Mouse (Mus musculus): ENCODE measurements around the gene Hlx. TPM values are rescaled to one million over a fixed set of nuclear protein-coding genes. Genes with fewer than 3 reads are reported as not detected.

Hlx gene
- polyA plus RNA-seq, 2 experiments, result 16.2 to 21.8 TPM

GRCm38 (mm10) chr1:184761988-184762387 is 29.6 kb upstream of the Hlx start:
- ATAC-seq (ENCODE audit: low FRiP score, low read depth) (no peak), DNase-seq (ENCODE audit: low spot score) (no peak)
- 72% methylated on average over 4 of the region's 4 CpGs for WGBS
- Histone ChIP-seq H3K36me3 (ENCODE audit: control insufficient read depth, insufficient read depth, low read length) (no peaks in the 10 kb centered on the region), H3K9me3 (ENCODE audit: control insufficient read depth, low read length) (no peaks in the 10 kb centered on the region), H3K27me3 (ENCODE audit: control insufficient read depth, insufficient read depth, low read length) (no peaks in the 10 kb centered on the region), H3K27ac (replicated peaks; ENCODE audit: low read depth, low read length) (no peak overlapping the region), H3K4me3 (replicated peaks; ENCODE audit: low read length) (no peak overlapping the region), H3K9ac (ENCODE audit: low read depth, low read length, severe bottlenecking) (no peak overlapping the region), H3K4me1 (ENCODE audit: control insufficient read depth, insufficient read depth, low read length) (peaks cover 7% of the 10 kb centered on the region; the same call in 1 of the 2 replicates), H3K4me2 (replicated peaks; ENCODE audit: low read depth, low read length, severe bottlenecking) (no peak overlapping the region)
- TF ChIP-seq POLR2A (IDR thresholded peaks at IDR 0.05; ENCODE audit: borderline replicate concordance, extremely low read depth, insufficient read depth, insufficient read length), result no peak

- ATAC-seq (ENCODE audit: low FRiP score, low read depth) (no peak), DNase-seq (ENCODE audit: low spot score) (no peak)
- TF ChIP-seq POLR2A (IDR thresholded peaks at IDR 0.05; ENCODE audit: borderline replicate concordance, extremely low read depth, insufficient read depth, insufficient read length), result no peak
- Histone ChIP-seq H3K27ac (replicated peaks; ENCODE audit: low read depth, low read length) (no peak overlapping the region), H3K36me3 (ENCODE audit: control insufficient read depth, insufficient read depth, low read length) (no peaks in the 10 kb centered on the region), H3K9me3 (ENCODE audit: control insufficient read depth, low read length) (no peaks in the 10 kb centered on the region), H3K9ac (ENCODE audit: low read depth, low read length, severe bottlenecking) (no peak overlapping the region), H3K27me3 (ENCODE audit: control insufficient read depth, insufficient read depth, low read length) (no peaks in the 10 kb centered on the region), H3K4me2 (replicated peaks; ENCODE audit: low read depth, low read length, severe bottlenecking) (no peak overlapping the region), H3K4me1 (ENCODE audit: control insufficient read depth, insufficient read depth, low read length) (0 out of 2 replicates have a peak, but pooled peaks cover 3% of the 10 kb centered on the region), H3K4me3 (replicated peaks; ENCODE audit: low read length) (no peak overlapping the region)
- 86% methylated on average over 5 of the region's 5 CpGs for WGBS
These were observed 20.3 kb upstream of the Hlx start for GRCm38 (mm10) chr1:184752671-184753070.

GRCm38 (mm10) chr1:184750114-184750664 is 17.8 kb upstream of the Hlx start:
- ATAC-seq (ENCODE audit: low FRiP score, low read depth), result no peak
- no peak for DNase-seq (ENCODE audit: low spot score)
- no peaks in the 10 kb centered on the region for H3K9me3 ChIP-seq (ENCODE audit: control insufficient read depth, low read length)
- no peak for TF ChIP-seq POLR2A (IDR thresholded peaks at IDR 0.05; ENCODE audit: borderline replicate concordance, extremely low read depth, insufficient read depth, insufficient read length)
- no peak overlapping the region for H3K4me2 ChIP-seq (replicated peaks; ENCODE audit: low read depth, low read length, severe bottlenecking)
- H3K36me3 ChIP-seq (ENCODE audit: control insufficient read depth, insufficient read depth, low read length), result no peaks in the 10 kb centered on the region
- 75% methylated on average over 11 of the region's 11 CpGs for WGBS
- 0 out of 2 replicates have a peak, but pooled peaks cover 3% of the 10 kb centered on the region for H3K4me1 ChIP-seq (ENCODE audit: control insufficient read depth, insufficient read depth, low read length)
- H3K9ac ChIP-seq (ENCODE audit: low read depth, low read length, severe bottlenecking), result no peak overlapping the region
- no peaks in the 10 kb centered on the region for H3K27me3 ChIP-seq (ENCODE audit: control insufficient read depth, insufficient read depth, low read length)
- H3K27ac ChIP-seq (replicated peaks; ENCODE audit: low read depth, low read length), result no peak overlapping the region
- H3K4me3 ChIP-seq (replicated peaks; ENCODE audit: low read length), result no peak overlapping the region

DNA sequence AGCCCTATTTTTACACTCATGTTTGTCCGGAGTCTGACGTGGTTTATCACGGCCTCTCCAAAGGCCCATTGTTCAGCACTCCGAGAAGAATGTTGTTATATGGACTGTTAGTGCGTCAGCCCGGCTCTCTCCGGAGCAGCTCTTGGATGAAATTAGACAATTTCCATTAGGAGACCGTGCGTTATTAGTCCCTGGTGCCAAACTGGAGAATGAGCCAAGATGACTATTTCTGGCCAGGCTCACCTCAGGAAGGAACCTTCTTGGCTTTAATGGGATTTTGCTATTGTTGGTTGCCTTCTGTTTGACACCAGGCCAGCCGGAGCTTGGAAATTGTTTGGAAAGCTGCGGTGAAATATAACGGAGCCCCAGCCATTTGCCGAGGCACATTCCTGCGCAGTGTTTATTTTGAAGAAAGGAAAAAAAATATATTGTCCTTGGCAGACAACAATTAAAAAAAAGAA is 16.3 kb upstream of the Hlx start:
- no peaks in the 10 kb centered on the region for H3K36me3 ChIP-seq (ENCODE audit: control insufficient read depth, insufficient read depth, low read length)
- H3K4me2 ChIP-seq (replicated peaks; ENCODE audit: low read depth, low read length, severe bottlenecking), result no peak overlapping the region; the same call in 1 of the 2 replicates
- TF ChIP-seq POLR2A (IDR thresholded peaks at IDR 0.05; ENCODE audit: borderline replicate concordance, extremely low read depth, insufficient read depth, insufficient read length), result no peak
- no peaks in the 10 kb centered on the region for H3K9me3 ChIP-seq (ENCODE audit: control insufficient read depth, low read length)
- H3K27ac ChIP-seq (replicated peaks; ENCODE audit: low read depth, low read length), result no peak overlapping the region
- no peak overlapping the region for H3K9ac ChIP-seq (ENCODE audit: low read depth, low read length, severe bottlenecking)
- no peak overlapping the region for H3K4me3 ChIP-seq (replicated peaks; ENCODE audit: low read length)
- 46% methylated on average over 14 of the region's 14 CpGs for WGBS
- ATAC-seq (ENCODE audit: low FRiP score, low read depth), result peak; percentile 79
- no peaks in the 10 kb centered on the region for H3K27me3 ChIP-seq (ENCODE audit: control insufficient read depth, insufficient read depth, low read length)
- DNase-seq (ENCODE audit: low spot score), result peak; percentile 84
- peaks cover 3% of the 10 kb centered on the region; the same call in 1 of the 2 replicates for H3K4me1 ChIP-seq (ENCODE audit: control insufficient read depth, insufficient read depth, low read length)

DNA sequence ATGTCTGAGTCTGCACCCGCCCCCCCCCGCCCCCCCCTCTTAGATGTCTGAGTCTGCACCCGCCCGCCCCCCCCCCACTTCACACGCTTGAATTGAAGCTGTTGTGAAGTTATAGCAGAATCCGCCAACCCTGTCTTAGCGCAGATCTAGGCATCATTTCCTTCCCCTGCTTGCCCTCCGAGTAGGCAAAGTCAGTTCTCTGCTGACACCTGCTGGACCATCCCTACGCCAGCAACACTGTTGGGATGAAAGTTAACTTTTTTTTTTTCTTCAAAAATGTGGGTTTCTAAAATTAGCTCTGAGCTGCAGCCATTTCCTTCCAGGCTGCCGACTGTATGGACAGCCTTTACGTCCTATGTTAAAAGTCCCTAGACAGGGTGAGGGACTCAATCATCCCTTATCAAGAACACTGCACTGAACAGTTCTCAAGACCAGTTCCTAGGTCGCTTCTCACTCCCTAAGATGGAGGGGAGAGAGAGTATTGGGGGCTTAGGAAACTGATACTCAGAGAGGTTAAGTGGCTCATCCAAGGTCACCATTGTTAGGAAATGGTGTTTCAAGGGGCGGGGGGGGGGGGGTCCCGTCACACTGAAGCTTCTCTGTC is 5.6 kb upstream of the Hlx start:
- Histone ChIP-seq H3K27me3 (ENCODE audit: control insufficient read depth, insufficient read depth, low read length) (peaks cover 51% of the 10 kb centered on the region), H3K4me1 (ENCODE audit: control insufficient read depth, insufficient read depth, low read length) (peaks cover 6% of the 10 kb centered on the region; the same call in 1 of the 2 replicates), H3K4me3 (replicated peaks; ENCODE audit: low read length) (no peak overlapping the region), H3K27ac (replicated peaks; ENCODE audit: low read depth, low read length) (no peak overlapping the region), H3K9ac (ENCODE audit: low read depth, low read length, severe bottlenecking) (no peak overlapping the region), H3K9me3 (ENCODE audit: control insufficient read depth, low read length) (no peaks in the 10 kb centered on the region), H3K4me2 (replicated peaks; ENCODE audit: low read depth, low read length, severe bottlenecking) (no peak overlapping the region), H3K36me3 (ENCODE audit: control insufficient read depth, insufficient read depth, low read length) (no peaks in the 10 kb centered on the region)
- DNase-seq (ENCODE audit: low spot score) (peak; percentile 84), ATAC-seq (ENCODE audit: low FRiP score, low read depth) (peak; percentile 69)
- TF ChIP-seq POLR2A (IDR thresholded peaks at IDR 0.05; ENCODE audit: borderline replicate concordance, extremely low read depth, insufficient read depth, insufficient read length), result no peak
- 9% methylated on average over 12 of the region's 14 CpGs for WGBS
